Mouse (Mus musculus) retina, postnatal 7 days (tissue): ENCODE results near the gene Lsp1.

Experiments
- DNase-seq: peaks from one replicate; pipeline ENCODE4 v3.0.0-alpha.2; 2012; ENCODE audit warnings: low read depth, low spot score

Gene Lsp1

DNA sequence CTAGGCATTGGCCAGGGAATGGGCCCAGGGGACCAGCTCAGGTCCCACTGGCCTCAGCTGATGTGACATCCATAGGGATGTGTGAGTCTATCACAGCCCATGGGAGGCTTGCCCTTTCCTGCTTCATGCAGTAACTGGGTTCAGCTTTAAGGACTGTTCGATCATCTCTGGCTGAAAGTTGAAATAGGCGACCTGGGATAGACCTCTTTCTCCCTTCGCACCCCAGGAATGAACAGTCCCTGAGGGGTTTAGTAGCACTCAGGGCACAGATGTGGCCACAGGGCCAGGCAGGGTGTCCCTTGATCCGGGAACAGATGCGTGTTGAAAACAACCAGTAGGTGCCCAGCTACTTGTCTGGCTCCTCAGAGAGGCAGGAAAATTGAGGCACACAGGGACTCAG, 15.7 kb downstream of the Lsp1 start:
- DNase-seq = no peak

GRCm38 (mm10) chr7:142476795-142477452, 16.3 kb downstream of the Lsp1 start:
- DNase-seq = no peak

DNA sequence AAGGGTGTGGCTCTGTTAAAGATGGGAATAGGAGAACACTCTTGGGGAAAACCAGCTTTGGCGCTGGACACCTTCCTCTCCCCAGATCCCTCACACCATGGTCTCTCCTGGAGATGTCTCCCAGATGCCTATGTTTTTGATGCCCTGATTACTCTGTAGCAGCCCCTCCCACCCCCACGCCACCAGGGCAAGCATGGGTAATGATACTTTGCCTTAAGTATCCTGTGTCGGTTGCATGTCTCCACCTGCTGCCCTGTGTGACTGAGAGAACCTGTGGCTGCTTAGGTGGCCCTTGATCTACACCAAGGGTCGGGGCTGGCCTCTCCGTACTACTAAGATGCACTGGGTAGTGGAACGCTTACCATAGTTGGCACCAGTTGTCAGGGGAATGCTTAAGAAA, 17.4 kb downstream of the Lsp1 start:
- DNase-seq = no peak

- no peak for DNase-seq
Measured at GRCm38 (mm10) chr7:142478574-142478973, 18.0 kb downstream of the Lsp1 start.

DNA sequence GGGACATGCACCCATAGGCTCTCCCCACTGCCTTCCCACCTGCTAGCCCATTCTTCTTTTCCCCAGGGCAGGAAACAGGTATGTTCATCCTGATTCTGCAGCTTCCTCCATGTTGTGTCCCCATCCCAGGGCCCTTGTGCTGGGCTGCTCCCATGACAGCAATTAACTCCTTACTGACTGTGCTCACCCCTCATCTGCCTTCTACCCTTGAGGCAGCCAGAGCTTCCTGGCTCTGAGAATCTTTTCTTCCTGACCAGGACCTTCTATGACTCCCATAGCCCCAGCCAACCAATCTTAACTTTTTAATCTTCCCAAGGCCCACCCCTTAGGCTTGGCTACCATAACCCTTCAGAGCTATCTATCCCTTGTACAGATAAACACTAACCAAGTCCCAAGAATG, 18.7 kb downstream of the Lsp1 start:
- no peak for DNase-seq

GRCm38 (mm10) chr7:142479886-142480285, 19.3 kb downstream of the Lsp1 start:
- no peak for DNase-seq

DNA sequence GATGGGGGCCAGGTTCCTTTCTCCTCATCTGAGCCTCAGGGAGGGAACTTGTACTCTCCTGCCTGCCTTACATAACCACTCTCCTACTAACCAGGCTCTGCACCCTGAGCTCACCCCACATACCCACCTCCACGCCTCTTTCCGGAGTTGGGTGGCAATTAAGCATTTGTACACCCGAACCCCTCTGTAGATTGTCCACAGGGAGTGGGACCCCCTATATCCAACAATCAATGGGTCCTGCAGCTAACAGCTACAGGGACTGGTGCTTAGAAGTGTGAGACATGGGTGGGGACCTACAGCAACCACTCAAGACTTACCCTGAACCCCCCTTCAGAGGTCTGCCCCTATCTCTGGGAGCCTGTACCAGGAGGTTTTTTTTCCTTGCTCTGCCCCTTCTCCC, 20.1 kb downstream of the Lsp1 start:
- DNase-seq = no peak

DNA sequence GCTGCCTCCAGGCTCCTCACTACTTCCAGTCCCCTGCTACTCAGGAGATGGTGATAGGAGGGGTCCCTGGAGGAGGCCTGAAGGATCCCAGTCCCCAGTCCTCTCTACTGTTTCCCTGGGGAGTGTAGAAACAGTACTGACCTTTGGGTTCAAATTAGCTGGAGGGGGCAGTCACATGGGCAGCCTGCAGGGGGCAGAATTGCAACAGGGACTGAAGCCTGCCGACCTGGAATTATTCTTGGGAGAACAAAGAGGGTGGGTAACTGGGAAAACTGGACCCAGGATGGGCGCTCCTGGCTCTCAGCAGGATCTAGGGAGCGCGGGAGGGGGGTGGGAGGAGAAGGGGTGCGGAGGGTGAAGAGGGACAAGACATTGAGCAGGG, 20.6 kb downstream of the Lsp1 start:
- DNase-seq = no peak

DNA sequence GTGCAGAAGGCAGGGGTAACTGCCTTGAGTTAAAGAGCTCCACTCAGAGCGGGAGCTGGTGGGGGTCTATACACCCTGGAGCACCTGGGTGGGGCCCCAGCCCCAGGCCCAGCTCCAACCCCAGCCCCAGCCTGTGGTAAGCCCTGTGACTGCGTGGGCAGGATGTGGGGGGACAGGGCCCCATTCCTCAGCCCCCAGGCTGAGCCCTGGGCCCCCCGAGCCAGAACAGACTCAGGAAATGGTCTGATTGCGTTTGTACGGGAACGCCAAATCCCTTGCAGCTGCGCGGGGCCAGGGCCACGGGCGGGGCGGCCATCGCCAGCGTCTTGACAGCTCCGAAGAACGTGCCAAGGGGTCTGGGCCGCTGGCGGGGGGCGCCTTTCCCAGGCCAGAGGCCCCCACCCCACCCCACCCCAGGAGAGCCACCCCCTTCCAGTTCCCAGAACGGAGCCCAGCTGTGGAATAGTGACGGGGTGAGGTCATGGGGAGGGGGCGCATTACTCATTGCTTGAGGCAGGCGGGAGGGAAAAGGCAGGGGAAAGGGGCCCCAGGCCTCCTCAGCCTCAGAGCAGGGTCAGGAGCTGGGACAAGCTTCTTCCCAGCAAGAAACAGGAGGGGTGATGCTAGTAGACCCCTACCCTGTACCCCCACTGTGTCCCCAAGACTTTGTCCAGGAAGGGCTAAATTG, 21.1 kb downstream of the Lsp1 start:
- DNase-seq = no peak

DNA sequence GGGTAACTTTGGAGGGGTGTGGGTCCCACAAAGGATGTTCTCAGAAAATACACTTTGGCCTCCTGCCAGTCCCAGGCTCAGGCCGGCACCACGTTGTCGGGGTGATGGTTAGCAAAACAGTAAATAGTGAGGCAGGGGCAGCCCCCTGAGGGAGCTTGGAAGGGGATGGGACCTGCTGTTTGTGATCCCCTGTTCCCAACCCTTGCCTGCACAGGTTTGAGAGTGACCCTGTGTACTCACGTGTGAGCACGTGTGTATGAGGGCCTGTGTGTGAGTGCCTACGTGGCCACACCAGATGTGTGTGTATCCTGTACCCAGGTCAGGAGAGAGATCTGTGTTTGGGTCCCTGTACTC, 21.6 kb downstream of the Lsp1 start:
- DNase-seq = no peak

- no peak for DNase-seq
Measured at GRCm38 (mm10) chr7:142483136-142483535, 22.5 kb downstream of the Lsp1 start.

DNA sequence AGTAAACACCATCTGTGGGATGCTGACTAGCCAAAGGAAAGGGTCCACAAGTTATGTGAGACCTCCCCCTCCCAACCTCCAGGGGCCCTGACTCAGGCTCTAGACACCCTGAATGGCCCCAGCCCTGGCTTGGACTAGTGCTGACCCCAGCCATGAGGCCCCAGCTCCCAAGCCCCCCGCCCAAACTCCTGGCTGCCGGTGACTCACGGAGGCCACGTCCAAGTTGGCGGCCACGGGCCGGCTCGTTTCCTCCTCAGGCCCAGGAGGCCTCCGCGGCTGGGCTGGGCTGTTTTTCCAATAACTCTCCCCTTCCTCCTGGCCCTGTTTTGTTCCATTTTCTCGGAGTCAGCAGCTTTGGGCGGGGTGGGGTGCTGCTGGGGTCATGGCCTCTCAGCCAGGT, 24.2 kb downstream of the Lsp1 start:
- no peak for DNase-seq

- DNase-seq = no peak
Measured at GRCm38 (mm10) chr7:142486751-142487162, 26.1 kb downstream of the Lsp1 start.

GRCm38 (mm10) chr7:142487341-142487859, 26.8 kb downstream of the Lsp1 start:
- no peak for DNase-seq

DNA sequence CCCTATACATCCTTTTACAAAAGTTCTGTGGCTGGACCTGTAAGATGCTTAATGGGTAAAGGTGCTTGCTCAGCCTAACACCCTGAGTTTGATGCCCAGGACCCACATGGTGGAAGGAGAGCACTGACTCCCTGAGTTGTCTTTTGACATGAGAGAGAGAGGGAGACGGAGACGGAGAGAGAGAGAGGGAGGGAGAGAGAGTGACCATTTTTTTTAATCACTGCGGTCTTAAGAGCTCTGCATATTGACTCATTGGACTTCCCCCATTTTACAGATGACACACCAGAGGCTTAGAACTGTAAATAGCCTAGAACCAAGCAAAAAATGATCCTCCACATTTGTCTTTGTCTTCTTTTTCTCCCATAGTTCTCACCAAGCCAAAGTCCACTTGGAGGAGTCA, 27.4 kb downstream of the Lsp1 start:
- no peak for DNase-seq

DNA sequence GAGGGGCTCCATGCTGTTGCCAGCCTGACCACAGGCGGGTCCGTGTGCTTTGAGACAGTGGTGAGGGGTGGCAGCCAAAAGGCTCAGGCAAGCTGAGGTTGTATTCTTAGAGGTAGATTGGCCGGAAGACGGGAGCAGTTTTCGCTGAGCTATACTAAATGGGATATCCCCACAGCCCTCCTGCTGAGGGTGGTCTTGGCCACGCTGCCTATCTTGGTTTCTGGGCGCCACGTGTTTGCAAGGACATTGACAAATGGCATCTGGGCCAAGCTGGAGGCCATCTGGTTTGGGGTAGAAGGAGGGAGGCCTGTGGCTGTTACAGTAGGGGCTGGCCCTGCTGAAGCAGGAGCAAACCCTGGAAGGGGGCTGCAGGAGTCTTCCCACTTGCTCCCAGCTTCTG, 32.9 kb downstream of the Lsp1 start:
- no peak for DNase-seq

GRCm38 (mm10) chr7:142496158-142496557, 35.5 kb downstream of the Lsp1 start:
- DNase-seq = no peak

- no peak for DNase-seq
Measured at GRCm38 (mm10) chr7:142496800-142497199, 36.2 kb downstream of the Lsp1 start.

DNA sequence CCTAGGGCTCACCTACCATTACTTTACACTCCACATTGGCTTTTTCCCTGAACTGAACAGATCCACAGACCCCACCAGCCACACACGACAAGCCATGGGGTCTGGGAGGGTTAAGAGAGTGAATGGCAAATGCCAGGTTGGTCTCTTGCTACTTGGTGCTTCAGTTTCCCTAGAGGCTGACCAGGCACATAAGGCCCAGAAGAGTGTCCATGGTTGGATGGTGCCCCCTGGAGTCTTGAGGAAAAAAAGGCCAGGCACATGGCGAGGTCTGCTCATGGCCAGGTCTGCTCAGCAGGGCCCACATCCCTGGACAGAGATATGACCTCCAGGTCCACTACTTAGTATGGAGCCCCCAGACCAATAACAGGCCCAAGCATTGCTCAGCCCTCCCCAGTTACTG, 37.2 kb downstream of the Lsp1 start:
- DNase-seq = no peak

DNA sequence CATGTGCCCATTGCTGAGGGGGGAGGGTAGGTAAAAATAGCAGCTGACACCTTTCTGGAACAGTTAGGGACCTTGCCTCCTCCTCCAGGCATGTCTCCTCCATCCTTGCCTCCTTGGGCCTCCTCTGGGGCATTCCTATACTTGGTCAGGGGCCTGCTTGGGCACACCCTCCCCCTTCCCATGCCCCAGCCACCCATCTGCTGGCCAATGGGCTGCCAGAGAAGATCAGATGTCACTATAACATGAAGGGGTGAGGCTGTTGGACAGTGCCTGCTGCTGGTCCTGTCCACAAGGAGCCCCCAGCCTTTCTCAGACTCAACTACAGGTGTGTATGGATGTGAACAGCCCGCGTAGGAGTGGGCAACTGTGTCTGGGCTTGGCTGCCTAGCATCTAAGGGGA, 38.0 kb downstream of the Lsp1 start, which contains the start of gene Tnnt3:
Gene Tnnt3, plus strand, starts transcription at position 262 of the 400 bp plus-strand sequence.
- DNase-seq = no peak

DNA sequence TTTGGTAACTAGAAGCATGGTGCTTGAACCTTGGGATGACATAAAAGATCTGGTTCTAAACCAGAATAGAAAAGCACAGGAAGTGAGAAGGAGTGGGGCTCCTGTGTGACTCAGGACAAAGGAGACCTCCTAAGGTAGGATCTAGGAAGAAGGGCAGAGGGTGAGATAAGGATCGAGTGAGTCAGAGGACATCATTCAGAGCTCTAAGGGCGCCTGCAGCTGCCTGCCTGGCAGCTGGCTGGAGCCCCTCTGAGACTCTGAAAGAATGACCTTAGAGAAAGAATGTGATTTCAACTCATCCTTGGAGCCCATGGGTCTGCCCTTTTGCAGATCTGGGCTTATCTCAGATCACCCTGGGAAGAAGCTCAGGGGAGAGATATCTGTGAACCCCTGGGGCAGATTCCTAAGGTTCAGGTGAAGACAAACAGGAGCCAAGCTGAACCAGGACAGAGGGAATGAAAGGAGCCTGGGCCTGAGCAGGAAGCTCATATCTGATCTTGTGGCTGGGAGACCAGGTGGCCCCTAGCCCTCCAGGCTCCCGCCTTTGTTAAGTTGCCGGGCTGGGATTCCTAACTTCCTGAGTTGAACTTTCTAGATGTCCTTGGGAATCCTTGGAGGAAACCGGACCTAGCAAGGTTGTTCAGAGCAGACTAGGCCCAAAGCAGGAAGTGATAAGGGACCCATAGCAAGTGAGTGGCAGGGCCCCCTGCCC, 38.6 kb downstream of the Lsp1 start:
- no peak for DNase-seq

- DNase-seq = no peak
Measured at GRCm38 (mm10) chr7:142500032-142500431, 39.4 kb downstream of the Lsp1 start.

DNA sequence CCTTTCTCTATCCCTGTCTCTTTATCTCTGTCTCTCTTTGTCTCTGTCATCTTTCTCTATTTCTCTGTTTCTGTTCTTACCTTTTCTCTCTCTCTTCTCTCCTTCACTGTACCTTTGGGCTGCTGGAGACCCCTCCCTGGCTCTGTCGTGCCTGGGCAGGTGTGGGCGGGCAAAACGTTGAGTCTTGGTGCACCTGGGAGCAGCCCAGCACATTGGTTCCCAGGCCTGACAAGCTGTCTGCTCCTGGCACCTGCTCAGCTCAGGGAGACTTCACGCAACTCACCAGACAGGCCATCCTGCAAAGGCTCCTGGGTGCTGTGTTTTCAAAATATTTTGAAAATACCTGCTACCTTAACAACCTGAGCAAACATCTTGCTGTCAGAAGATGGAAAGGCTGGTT, 42.6 kb downstream of the Lsp1 start:
- DNase-seq = no peak
